Mouse (Mus musculus): ENCODE data around the gene Dnajb3. TPM values are rescaled to one million over a fixed set of nuclear protein-coding genes. Genes with fewer than 3 reads are reported as not detected.

The Dnajb3 gene
- 0.61 TPM for polyA plus RNA-seq (2017; shearing (Covaris generic))

DNA sequence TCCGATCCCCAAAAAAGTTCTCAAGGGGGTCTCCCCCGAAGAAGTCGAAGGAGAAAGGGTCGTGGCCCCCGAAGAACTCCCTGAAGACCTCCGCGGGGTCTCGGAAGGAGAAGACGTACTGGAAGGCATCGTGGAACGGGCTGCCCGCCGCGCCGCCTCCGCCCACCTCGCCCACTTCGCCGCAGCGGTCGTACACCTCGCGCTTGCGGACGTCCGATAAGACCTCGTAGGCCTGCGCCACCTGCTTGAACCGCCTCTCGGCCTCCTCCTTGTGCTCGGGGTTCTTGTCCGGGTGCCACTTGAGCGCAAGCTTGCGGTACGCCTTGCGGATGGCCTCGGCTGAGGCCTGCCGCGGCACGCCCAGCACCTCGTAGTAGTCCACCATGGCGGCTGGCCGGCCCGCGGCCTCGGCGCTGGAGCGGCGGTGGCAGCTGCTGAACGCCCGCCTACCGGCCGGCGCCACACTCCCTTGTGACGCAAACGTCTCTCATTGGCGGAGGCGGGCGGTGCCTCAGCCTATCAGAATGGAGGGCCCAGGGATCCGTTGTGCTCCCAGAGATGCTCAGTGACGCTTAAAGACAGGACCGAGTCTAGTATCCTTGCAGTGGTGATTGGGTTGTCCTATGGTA is at the start of gene Dnajb3:
Dnajb3 (minus strand) TSS at position 489 of the 629 bp plus-strand sequence.

DNA sequence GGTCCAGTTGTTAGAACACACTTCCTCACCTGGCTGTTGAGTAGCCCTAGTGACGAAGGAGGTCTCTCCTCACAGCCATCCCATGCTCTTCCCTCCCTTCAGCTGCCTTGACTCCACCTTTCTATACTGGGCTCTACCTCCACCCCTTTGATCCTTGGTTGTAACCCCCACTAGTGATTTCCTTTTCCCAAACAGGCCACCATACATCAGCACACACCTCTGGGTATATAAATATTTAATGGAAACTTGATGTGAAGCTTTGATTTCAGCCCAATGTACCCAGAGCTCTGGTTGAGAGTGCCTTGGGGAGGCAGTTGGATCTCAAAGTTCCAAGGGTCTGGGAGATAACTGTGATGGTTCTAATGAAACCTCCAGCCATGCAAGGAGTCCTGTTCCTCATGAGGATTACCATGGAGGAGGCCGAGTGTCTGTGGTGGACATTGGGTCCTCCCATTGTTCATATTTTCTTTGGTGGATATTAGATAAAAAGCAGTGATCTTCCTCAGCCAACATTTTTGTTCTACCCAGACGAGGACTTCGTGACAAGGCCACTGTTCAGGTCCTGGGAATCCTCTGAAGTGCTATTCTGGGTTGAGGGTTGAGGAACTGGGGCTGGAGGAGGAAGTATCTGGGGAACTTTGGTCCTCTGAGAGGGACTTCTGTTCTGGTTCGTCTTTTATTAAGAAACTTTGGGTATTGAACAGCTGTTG is 21.2 kb upstream of the Dnajb3 start, which contains the start of gene Mroh2a:
Mroh2a (plus strand) TSS at position 317 of the 710 bp plus-strand sequence.

DNA sequence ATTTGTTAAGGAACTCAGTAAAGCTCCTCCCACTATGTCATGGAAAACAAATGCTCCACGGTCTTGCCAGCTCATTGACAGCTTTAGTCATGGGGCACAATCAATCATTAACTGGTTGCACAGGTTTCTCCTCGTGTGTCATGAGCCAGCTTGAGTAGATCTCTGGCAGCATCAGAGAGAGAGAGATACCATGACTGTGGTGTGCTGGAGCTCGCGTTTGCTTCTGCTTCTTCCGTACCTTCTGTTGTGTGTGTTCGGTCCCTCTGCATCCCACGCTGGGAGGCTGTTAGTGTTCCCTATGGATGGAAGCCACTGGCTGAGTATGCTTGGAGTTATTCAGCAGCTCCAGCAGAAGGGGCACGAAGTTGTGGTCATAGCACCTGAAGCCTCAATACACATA is 6.2 kb upstream of the Dnajb3 start, which contains the start of gene Ugt1a1:
Ugt1a1 (plus strand) TSS at position 148 of the 400 bp plus-strand sequence.

DNA sequence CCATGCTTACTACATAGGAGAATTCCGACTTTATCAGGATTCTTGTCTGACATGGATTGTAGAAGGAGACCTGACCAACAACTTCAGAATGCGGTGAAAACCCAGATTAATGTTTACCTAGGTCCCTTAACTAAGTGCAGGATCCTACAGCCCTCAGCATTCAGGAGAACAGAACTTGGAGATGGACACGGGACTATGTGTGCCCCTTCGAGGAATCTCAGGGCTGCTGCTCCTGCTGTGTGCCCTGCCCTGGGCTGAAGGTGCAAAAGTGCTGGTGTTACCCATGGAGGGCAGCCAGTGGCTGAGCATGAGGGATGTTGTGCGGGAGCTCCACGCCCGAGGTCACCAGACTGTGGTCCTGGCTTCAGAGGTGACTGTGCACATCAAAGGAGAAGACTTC is 5.1 kb downstream of the Dnajb3 start, which contains the start of gene Ugt1a2:
Ugt1a2 (plus strand) TSS at position 146 of the 400 bp plus-strand sequence.

DNA sequence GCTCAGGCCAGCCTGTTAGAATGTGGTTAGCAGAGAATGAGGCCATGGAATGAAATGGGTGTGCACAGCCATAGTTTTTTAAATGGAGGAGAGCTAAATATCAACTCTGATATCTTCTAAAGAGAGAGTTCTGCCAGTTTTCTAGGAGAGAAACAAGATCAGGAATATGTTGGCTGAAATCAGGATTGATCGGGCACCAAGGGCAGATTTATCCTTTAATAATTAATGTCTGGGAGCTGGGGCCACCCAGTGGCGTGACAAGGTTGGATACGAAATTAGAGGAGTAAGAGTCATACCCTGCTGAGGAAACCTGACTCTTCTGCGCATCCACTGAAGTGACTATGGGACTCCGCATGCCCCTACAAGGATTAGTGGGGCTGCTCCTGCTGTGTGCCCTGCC is 39.9 kb downstream of the Dnajb3 start, which contains the start of gene Ugt1a5:
Ugt1a5 (plus strand) TSS at position 302 of the 400 bp plus-strand sequence.

Other genes with a start within 250 kb of the Dnajb3 start
- 25.0 TPM for gene Usp40, start 197.2 kb downstream of the Dnajb3 start, polyA plus RNA-seq (2017; shearing (Covaris generic))
- gene Ugt1a10, start 150.4 kb downstream of the Dnajb3 start, polyA plus RNA-seq (2017; shearing (Covaris generic)), result not detected
- not detected for gene Ugt1a9, start 135.0 kb downstream of the Dnajb3 start, polyA plus RNA-seq (2017; shearing (Covaris generic))
- not detected for gene Ugt1a8, start 118.0 kb downstream of the Dnajb3 start, polyA plus RNA-seq (2017; shearing (Covaris generic))
- gene Ugt1a7c, start 110.7 kb downstream of the Dnajb3 start, polyA plus RNA-seq (2017; shearing (Covaris generic)), result 1.2 TPM
- not detected for gene Ugt1a6b, start 102.5 kb downstream of the Dnajb3 start, polyA plus RNA-seq (2017; shearing (Covaris generic))
- gene Ugt1a6a, start 71.0 kb downstream of the Dnajb3 start, polyA plus RNA-seq (2017; shearing (Covaris generic)), result 0.21 TPM
- gene Ugt1a5, start 39.8 kb downstream of the Dnajb3 start, polyA plus RNA-seq (2017; shearing (Covaris generic)), result not detected
- not detected for gene Ugt1a2, start 5.2 kb downstream of the Dnajb3 start, polyA plus RNA-seq (2017; shearing (Covaris generic))
- gene Ugt1a1, start 6.2 kb upstream of the Dnajb3 start, polyA plus RNA-seq (2017; shearing (Covaris generic)), result not detected
- gene Mroh2a, start 21.2 kb upstream of the Dnajb3 start, polyA plus RNA-seq (2017; shearing (Covaris generic)), result 1.6 TPM
- 111 TPM for gene Hjurp, start 71.9 kb upstream of the Dnajb3 start, polyA plus RNA-seq (2017; shearing (Covaris generic))
- gene Trpm8, start 71.9 kb upstream of the Dnajb3 start, polyA plus RNA-seq (2017; shearing (Covaris generic)), result not detected
- gene Spp2, start 201.2 kb upstream of the Dnajb3 start, polyA plus RNA-seq (2017; shearing (Covaris generic)), result not detected

Data from CD4-positive, CD25-positive, alpha-beta regulatory T cell, adult 9 weeks (primary cell).